Mouse (Mus musculus): ENCODE data around the gene Nphp3. TPM values are rescaled to one million over a fixed set of nuclear protein-coding genes. Genes with fewer than 3 reads are reported as not detected.
A peak's percentile ranks its signal among the peaks of the same experiment; 100 is the strongest.

Nphp3 gene
- polyA plus RNA-seq, 1 experiment from 2014 or later: 5.7 TPM

DNA sequence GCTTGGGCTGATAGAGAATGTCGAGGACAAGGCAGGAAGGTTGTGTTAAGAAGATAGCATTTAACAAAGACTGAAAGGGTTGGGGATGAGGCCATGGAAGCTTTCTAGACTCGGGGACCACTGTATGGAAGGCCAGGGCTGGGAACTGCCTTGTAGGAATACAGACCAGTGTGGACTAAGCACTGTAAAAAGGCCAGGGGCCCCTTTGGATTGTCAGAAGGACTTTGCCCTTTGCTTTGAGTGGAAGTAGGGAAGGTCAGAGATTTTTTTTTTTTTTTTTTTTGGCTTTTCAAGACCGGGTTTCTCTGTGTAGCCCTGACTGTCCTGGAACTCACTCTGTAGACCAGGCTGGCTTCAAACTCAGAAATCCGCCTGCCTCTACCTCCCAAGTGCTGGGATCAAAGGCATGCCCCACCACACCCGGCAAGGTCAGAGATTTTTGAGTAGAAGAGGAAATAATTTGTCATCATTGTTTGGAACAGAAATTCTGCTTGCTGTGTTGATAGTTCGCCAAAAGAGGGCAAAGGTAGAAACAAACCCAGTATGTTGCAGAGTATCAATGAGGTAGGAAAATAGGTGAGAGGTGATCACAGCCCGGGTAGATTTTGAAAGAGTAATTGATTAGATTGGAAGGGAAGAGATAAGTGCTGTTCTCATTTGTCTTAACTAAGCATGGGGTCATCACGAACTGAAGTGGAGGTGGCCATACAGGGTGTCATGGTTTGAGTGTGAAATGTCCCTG lies 68.7 kb downstream of the Nphp3 start:
- Histone ChIP-seq H3K9me3 (no peaks in the 10 kb centered on the region), H3K4me2 (no peak overlapping the region), H3K36me3 (no peaks in the 10 kb centered on the region), H3K27me3 (no peaks in the 10 kb centered on the region), H3K4me1 (no peaks in the 10 kb centered on the region), H3K9ac (no peak overlapping the region), H3K4me3 (no peak overlapping the region), H3K27ac (no peak overlapping the region)
- no peak for ATAC-seq (ENCODE audit: insufficient number of reproducible peaks, low FRiP score, low TSS enrichment, low read depth)
- 77% methylated on average over 8 of the region's 8 CpGs for WGBS

- Histone ChIP-seq H3K9me3 (no peaks in the 10 kb centered on the region), H3K27ac (no peak overlapping the region), H3K9ac (no peak overlapping the region), H3K4me1 (no peaks in the 10 kb centered on the region), H3K27me3 (no peaks in the 10 kb centered on the region), H3K36me3 (0 out of 2 replicates have a peak, but pooled peaks cover 3% of the 10 kb centered on the region), H3K4me3 (no peak overlapping the region), H3K4me2 (no peak overlapping the region)
- no peak for ATAC-seq (ENCODE audit: insufficient number of reproducible peaks, low FRiP score, low TSS enrichment, low read depth)
- WGBS: 59% methylated on average over 2 of the region's 2 CpGs
These were observed 73.5 kb downstream of the Nphp3 start for GRCm38 (mm10) chr9:104075808-104076207.

DNA sequence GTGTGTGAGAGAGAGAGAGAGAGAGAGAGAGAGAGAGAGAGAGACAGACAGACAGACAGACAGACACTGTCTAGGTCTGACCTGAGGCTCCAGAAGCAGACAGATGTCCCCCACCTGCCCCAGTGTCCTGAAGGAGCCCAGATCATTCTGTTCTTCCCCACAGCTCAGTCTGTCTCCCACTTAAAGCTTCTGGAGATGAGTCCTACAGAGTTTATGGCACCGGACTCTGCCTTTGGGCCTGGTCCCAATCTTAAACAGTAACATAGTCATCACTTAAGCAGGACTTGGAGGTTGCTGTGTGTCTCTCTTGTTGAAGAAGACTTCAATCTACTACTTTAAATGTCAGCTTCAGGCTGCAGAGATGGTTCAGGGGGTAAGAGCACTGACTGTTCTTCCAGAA lies 76.4 kb downstream of the Nphp3 start:
- Histone ChIP-seq H3K9ac (no peak overlapping the region), H3K4me1 (no peaks in the 10 kb centered on the region), H3K27me3 (no peaks in the 10 kb centered on the region), H3K4me2 (no peak overlapping the region), H3K36me3 (peaks cover 14% of the 10 kb centered on the region), H3K4me3 (no peak overlapping the region), H3K27ac (no peak overlapping the region), H3K9me3 (no peaks in the 10 kb centered on the region)
- no peak for ATAC-seq (ENCODE audit: insufficient number of reproducible peaks, low FRiP score, low TSS enrichment, low read depth)
- WGBS: 94% methylated on average over 1 of the region's 1 CpGs

- Histone ChIP-seq H3K4me1 (no peaks in the 10 kb centered on the region), H3K27ac (no peak overlapping the region), H3K9me3 (no peaks in the 10 kb centered on the region), H3K9ac (no peak overlapping the region), H3K4me2 (no peak overlapping the region), H3K27me3 (no peaks in the 10 kb centered on the region), H3K36me3 (peaks cover 16% of the 10 kb centered on the region), H3K4me3 (no peak overlapping the region)
- 54% methylated on average over 5 of the region's 5 CpGs for WGBS
- no peak for ATAC-seq (ENCODE audit: insufficient number of reproducible peaks, low FRiP score, low TSS enrichment, low read depth)
These were observed 77.0 kb downstream of the Nphp3 start for GRCm38 (mm10) chr9:104079379-104079778.

DNA sequence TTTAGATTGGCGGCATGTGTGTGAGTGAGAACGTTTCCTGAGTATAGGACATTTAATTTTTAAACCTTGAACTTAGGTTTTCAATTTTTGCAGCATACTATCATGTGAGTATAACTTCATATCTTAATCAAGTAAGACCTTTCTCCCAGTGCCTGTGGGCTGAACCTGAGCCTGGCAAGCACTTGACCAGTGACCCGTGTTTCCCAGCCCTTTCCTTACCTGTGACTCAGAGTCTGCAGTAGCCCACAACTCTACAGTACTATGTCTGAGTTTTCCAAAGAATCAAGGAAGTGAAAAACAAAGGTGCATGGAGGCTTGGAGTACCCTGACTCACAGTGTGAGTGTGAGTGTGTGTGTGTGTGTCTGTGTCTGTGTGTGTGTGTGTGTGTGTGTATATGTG lies 77.7 kb downstream of the Nphp3 start:
- no peak overlapping the region for H3K27ac ChIP-seq
- no peak for ATAC-seq (ENCODE audit: insufficient number of reproducible peaks, low FRiP score, low TSS enrichment, low read depth)
- WGBS: 73% methylated on average over 3 of the region's 3 CpGs

DNA sequence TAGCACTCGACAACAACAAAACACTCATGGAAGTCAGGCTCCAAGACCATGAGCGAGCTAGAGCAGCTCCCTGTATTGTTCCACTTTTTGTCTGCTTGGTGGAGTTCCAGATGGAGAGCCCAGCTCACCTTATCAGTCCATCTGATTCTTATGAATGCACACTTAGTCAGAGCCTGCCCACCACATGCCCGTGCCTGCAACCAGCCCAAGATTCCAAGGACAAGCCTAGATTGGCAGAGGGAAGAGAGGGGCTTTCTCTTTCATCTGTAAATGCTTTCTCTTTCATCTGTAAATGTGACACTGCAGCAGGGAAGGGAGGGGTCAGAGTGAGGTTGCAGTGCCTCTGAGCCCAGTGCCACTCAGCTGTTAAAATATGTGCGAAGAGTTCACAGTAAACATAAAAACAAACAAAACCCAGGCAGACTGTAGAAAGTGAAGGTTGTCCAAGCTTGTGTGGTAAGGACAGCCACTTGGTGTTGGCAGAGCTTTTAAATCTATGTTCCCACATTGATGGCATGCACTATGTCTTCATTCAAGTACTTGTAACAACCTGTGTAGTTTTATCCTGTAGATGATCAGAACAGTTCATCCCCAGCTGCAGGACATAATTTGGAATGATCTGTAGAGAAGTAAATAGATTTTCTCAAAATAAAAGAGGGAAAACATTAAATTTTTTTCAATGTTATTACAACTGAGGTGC lies 83.5 kb downstream of the Nphp3 start:
- 42% methylated on average over 4 of the region's 4 CpGs for WGBS
- ATAC-seq (ENCODE audit: insufficient number of reproducible peaks, low FRiP score, low TSS enrichment, low read depth): no peak
- no peak overlapping the region for H3K4me3 ChIP-seq
- no peaks in the 10 kb centered on the region for H3K27me3 ChIP-seq
- H3K4me1 ChIP-seq: peaks cover 5% of the 10 kb centered on the region
- H3K4me2 ChIP-seq: no peak overlapping the region
- no peaks in the 10 kb centered on the region for H3K9me3 ChIP-seq
- no peak overlapping the region for H3K9ac ChIP-seq
- no peak overlapping the region for H3K27ac ChIP-seq
- H3K36me3 ChIP-seq: peaks cover 15% of the 10 kb centered on the region

More for the DNA sequence above, 77.7 kb downstream of the Nphp3 start:
- H3K9me3 ChIP-seq: no peaks in the 10 kb centered on the region
- H3K27me3 ChIP-seq: no peaks in the 10 kb centered on the region
- H3K4me2 ChIP-seq: no peak overlapping the region
- peaks cover 18% of the 10 kb centered on the region for H3K36me3 ChIP-seq
- H3K4me1 ChIP-seq: no peaks in the 10 kb centered on the region
- no peak overlapping the region for H3K9ac ChIP-seq
- H3K4me3 ChIP-seq: no peak overlapping the region

GRCm38 (mm10) chr9:104088555-104088954 lies 86.2 kb downstream of the Nphp3 start:
- Histone ChIP-seq H3K36me3 (peaks cover 4% of the 10 kb centered on the region; the same call in 1 of the 2 replicates), H3K27ac (peak overlapping the region; percentile 57; the same call in 1 of the 2 replicates), H3K27me3 (no peaks in the 10 kb centered on the region), H3K9me3 (no peaks in the 10 kb centered on the region), H3K4me2 (no peak overlapping the region), H3K4me3 (no peak overlapping the region), H3K4me1 (peaks cover 5% of the 10 kb centered on the region), H3K9ac (no peak overlapping the region)
- WGBS: 47% methylated on average over 8 of the region's 8 CpGs
- ATAC-seq (ENCODE audit: insufficient number of reproducible peaks, low FRiP score, low TSS enrichment, low read depth): no peak

DNA sequence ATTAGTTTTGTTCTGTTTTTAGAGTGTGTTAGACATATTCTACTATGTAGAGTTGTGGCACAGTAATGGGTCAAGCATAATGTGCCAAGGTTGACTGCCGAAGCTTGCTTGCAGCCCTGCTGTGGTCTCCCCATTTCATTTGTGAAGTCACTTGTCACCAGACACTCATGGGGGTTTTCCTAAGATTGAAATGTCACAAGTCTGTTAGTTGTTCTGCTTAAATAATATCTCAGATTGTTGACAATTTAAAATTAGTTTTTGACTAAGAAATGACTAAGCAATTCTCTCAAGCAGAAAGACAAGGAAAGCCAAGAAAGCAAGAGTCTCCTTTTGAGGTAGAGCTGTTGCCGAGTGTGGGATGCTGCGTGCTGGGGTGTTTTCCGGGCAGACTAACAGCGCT lies 90.6 kb downstream of the Nphp3 start:
- Histone ChIP-seq H3K27ac (no peak overlapping the region), H3K9ac (no peak overlapping the region), H3K9me3 (no peaks in the 10 kb centered on the region), H3K36me3 (no peaks in the 10 kb centered on the region), H3K27me3 (no peaks in the 10 kb centered on the region), H3K4me1 (peaks cover 5% of the 10 kb centered on the region), H3K4me2 (no peak overlapping the region), H3K4me3 (no peak overlapping the region)
- WGBS: 94% methylated on average over 5 of the region's 5 CpGs
- no peak for ATAC-seq (ENCODE audit: insufficient number of reproducible peaks, low FRiP score, low TSS enrichment, low read depth)

Other genes with a start within 250 kb of the Nphp3 start
- gene Tmem108, start 240.7 kb upstream of the Nphp3 start, polyA plus RNA-seq (2015; fragmentation: Nextera tagmentation; extraction: Ambion mirVana): 5.7 and 6.4 TPM in 2 replicates
- not detected in 2 replicates for gene Gm28305, start 38.1 kb downstream of the Nphp3 start, polyA plus RNA-seq (2015; fragmentation: Nextera tagmentation; extraction: Ambion mirVana)
- gene Uba5, start 60.6 kb downstream of the Nphp3 start, polyA plus RNA-seq (2015; fragmentation: Nextera tagmentation; extraction: Ambion mirVana): 59.4 and 62.3 TPM in 2 replicates
- gene Acad11, start 60.8 kb downstream of the Nphp3 start, polyA plus RNA-seq (2015; fragmentation: Nextera tagmentation; extraction: Ambion mirVana): 12.4 and 12.5 TPM in 2 replicates
- gene Ackr4, start 124.4 kb downstream of the Nphp3 start, polyA plus RNA-seq (2015; fragmentation: Nextera tagmentation; extraction: Ambion mirVana): 4.8 and 6.9 TPM in 2 replicates